Comparison of ENCODE assay signal across 33 mouse cellular contexts in the genomic region with DNA sequence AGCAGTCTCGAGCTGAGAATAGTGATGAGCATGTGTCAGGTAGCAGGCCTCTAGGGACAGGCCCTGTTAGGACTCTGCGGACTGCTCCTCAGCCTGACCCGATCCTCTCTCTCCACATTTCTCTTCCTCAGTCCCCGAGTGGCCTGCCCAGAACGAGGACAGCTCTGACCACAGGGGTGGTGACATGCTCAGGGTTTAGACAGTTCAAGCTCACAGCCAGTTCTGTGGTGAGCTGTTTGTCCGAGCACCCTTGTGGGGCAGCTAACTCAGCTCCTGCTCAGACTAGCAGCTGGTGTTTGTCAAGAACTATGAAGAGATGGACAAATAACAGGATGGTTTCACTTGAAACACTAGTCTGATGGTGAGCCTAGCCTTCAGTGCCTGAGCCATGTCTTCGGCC. TPM values are rescaled to one million over a fixed set of nuclear protein-coding genes. Genes with fewer than 3 reads are reported as not detected.
DNase-seq lines count a peak whose midpoint lies in the region; ATAC-seq and TF ChIP-seq lines count a peak whose summit lies in the region.
"Had no signal": no experiment of that assay in that cellular context is flagged by ENCODE, and none has a peak within 500 bp of the region (broad histone marks: within the 10 kb centered on the region; RNA-seq: fewer than 3 reads in every experiment).

No protein-coding gene starts in this region.

- peaks cover 16% of the 10 kb centered on the region for H3K4me1 ChIP-seq in lung, embryonic 16.5 days (replicated peaks; ENCODE audit: control insufficient read depth, insufficient read depth, low read length)
- H3K4me1 ChIP-seq in lung, adult 2 months (ENCODE audit: control insufficient read depth, insufficient read depth, low read length) = peaks cover 5% of the 10 kb centered on the region; the same call in 1 of the 2 replicates
- H3K4me1 ChIP-seq: liver, embryonic 13.5 days; midbrain, embryonic 10.5 days; midbrain, embryonic 15.5 days had no signal

- no peak for TF ChIP-seq POLR2A in lung, adult 2 months (IDR thresholded peaks at IDR 0.05; ENCODE audit: borderline replicate concordance, extremely low read depth, low read depth, low read length)

- 72% methylated on average over 7 of the region's 7 CpGs for WGBS in lung, embryonic 16.5 days
- WGBS in lung, adult 2 months = 68% methylated on average over 7 of the region's 7 CpGs

- no peak for TF ChIP-seq CTCF in lung, adult 2 months (IDR thresholded peaks at IDR 0.05; ENCODE audit: insufficient read depth, low read length)

- no peak for DNase-seq in lung, adult 2 months
- peak; percentile 26 to 37 for DNase-seq in kidney, adult 8-10 months
- peak; percentile 56 for DNase-seq in kidney, postnatal 10 days
- DNase-seq in lung, postnatal 36 days = peak; percentile 31
- no peak for DNase-seq in thymus, postnatal 25 days
- no peak for DNase-seq in layer of hippocampus, postnatal 10 days (ENCODE audit: low spot score in 2 of 2)
- DNase-seq: adrenal gland, adult 8-10 months; cerebellum, adult 2 months; cerebellum, postnatal 25 days; gastrocnemius, postnatal 14 days; heart, postnatal 10 days; layer of hippocampus, postnatal 36 days; liver, embryonic 13.5 days; thymus, adult 2 months; thymus, postnatal 4 days had no signal

- no peak overlapping the region for H3K9ac ChIP-seq in lung, embryonic 16.5 days (ENCODE audit: low read length)
- H3K9ac ChIP-seq: embryonic facial prominence, embryonic 12.5 days; hindbrain, embryonic 14.5 days; liver, embryonic 13.5 days; midbrain, embryonic 15.5 days had no signal

- peak overlapping the region; percentile 34 for H3K27ac ChIP-seq in lung, embryonic 16.5 days (ENCODE audit: low read length)
- H3K27ac ChIP-seq: embryonic facial prominence, embryonic 12.5 days; hindbrain, embryonic 14.5 days; liver, embryonic 13.5 days; midbrain, embryonic 15.5 days; stomach, postnatal 0 days had no signal

- H3K36me3 ChIP-seq in lung, embryonic 16.5 days (ENCODE audit: control insufficient read depth, insufficient read depth, low read length) = peaks cover 26% of the 10 kb centered on the region
- H3K36me3 ChIP-seq: G1E; liver, embryonic 13.5 days had no signal

- no peak overlapping the region for H3K4me2 ChIP-seq in lung, embryonic 16.5 days (ENCODE audit: low read depth, low read length)
- H3K4me2 ChIP-seq: embryonic facial prominence, embryonic 12.5 days; heart, embryonic 13.5 days; hindbrain, embryonic 14.5 days; liver, embryonic 13.5 days; midbrain, embryonic 15.5 days had no signal

- H3K4me3 ChIP-seq in lung, embryonic 16.5 days (ENCODE audit: low read length) = no peak overlapping the region
- no peak overlapping the region for H3K4me3 ChIP-seq in lung, adult 2 months (replicated peaks; ENCODE audit: extremely low read depth, low read depth, low read length)
- H3K4me3 ChIP-seq: embryonic facial prominence, embryonic 12.5 days; heart, embryonic 13.5 days; liver, embryonic 13.5 days; midbrain, embryonic 10.5 days; midbrain, embryonic 15.5 days had no signal

- no peaks in the 10 kb centered on the region for H3K27me3 ChIP-seq in lung, embryonic 16.5 days (ENCODE audit: control insufficient read depth, insufficient read depth, low read depth, low read length)
- H3K27me3 ChIP-seq: embryonic facial prominence, embryonic 12.5 days; heart, embryonic 13.5 days; liver, embryonic 13.5 days; midbrain, embryonic 15.5 days had no signal

- no peak for ATAC-seq in lung, embryonic 16.5 days (ENCODE audit: low read depth)
- ATAC-seq: forebrain, embryonic 14.5 days; midbrain, embryonic 15.5 days had no signal

- H3K9me3 ChIP-seq in lung, embryonic 16.5 days (ENCODE audit: control insufficient read depth, low read length) = no peaks in the 10 kb centered on the region
- H3K9me3 ChIP-seq: embryonic facial prominence, embryonic 12.5 days; G1E; heart, embryonic 13.5 days; liver, embryonic 13.5 days; midbrain, embryonic 10.5 days; midbrain, embryonic 15.5 days had no signal

RNA-seq across cellular contexts. Expression of gene Tnfrsf23, which starts 25.7 kb away (rescaled TPM):
- polyA plus RNA-seq in lung, embryonic 16.5 days (2015; fragmentation: Nextera tagmentation; extraction: Ambion mirVana) = 1.5 and 1.9 TPM in 2 replicates
- polyA plus RNA-seq in lung, adult 2 months (2012; rRNA removed) = 3.0 and 5.3 TPM in 2 replicates
- total RNA-seq in layer of hippocampus, postnatal 10 days (2021) = 1 to 10 TPM; 2.1 to 2.3 TPM
- polyA plus RNA-seq: G1E had no signal

RNA-seq across cellular contexts. Expression of gene Osbpl5, which starts 45.4 kb away (rescaled TPM):
- polyA plus RNA-seq in lung, embryonic 16.5 days (2015; fragmentation: Nextera tagmentation; extraction: Ambion mirVana) = 45.5 and 48.3 TPM in 2 replicates
- polyA plus RNA-seq in lung, adult 2 months (2012; rRNA removed) = 103 and 125 TPM in 2 replicates
- 10 to 100 TPM; 48.5 to 48.6 TPM for total RNA-seq in layer of hippocampus, postnatal 10 days (2021)
- polyA plus RNA-seq: G1E had no signal

RNA-seq across cellular contexts. Expression of gene Mrgprg, which starts 55.4 kb away (rescaled TPM):
- not detected in 2 replicates for polyA plus RNA-seq in lung, embryonic 16.5 days (2015; fragmentation: Nextera tagmentation; extraction: Ambion mirVana)
- not detected in 2 replicates for polyA plus RNA-seq in lung, adult 2 months (2012; rRNA removed)
- total RNA-seq in layer of hippocampus, postnatal 10 days (2021) = not detected
- total RNA-seq: adrenal gland, postnatal 4 days; gastrocnemius, postnatal 14 days; heart, postnatal 10 days; hematopoietic stem cell, adult 5-6 weeks; layer of hippocampus, adult 8-10 months; layer of hippocampus, postnatal 36 days; left cerebral cortex, postnatal 4 days; megakaryocyte progenitor cell, adult 5-6 weeks; neutrophil, adult 5-6 weeks had no signal
- polyA plus RNA-seq: C2C12; cerebellum, adult 2 months; embryonic facial prominence, embryonic 12.5 days; forebrain, embryonic 14.5 days; G1E; heart, embryonic 13.5 days; hindbrain, embryonic 14.5 days; limb, embryonic 14.5 days; liver, embryonic 13.5 days; midbrain, embryonic 10.5 days; midbrain, embryonic 15.5 days; spleen, adult 2 months; stomach, postnatal 0 days had no signal

Comparison
In these comparisons a context has a peak if more than half of its experiments do, and no peak if none do; other contexts are left out.
1. DNase-seq: peak in kidney, adult 8-10 months (2 of 2), kidney, postnatal 10 days (single experiment) and lung, postnatal 36 days (single experiment); none in lung, adult 2 months (single experiment), thymus, postnatal 25 days (single experiment) and layer of hippocampus, postnatal 10 days (0 of 2).